Mouse (Mus musculus) spleen, adult 2 months (tissue): ENCODE measurements around the gene Vwc2. TPM values are rescaled to one million over a fixed set of nuclear protein-coding genes. Genes with fewer than 3 reads are reported as not detected.

ENCODE experiments used
- DNase-seq, 2 experiments: peaks; one replicate each; pipeline versions ENCODE4 v3.0.0 to v3.0.0-alpha.2; 2012 to 2021; ENCODE audit warnings: low spot score in 2 of 2, low read depth in 1 of 2
- H3K27ac ChIP-seq: fragments of 200-500 bp; 2 replicates; pipeline ENCODE4 v1.5.1; 2012; ENCODE audit warnings: low read length, inconsistent platforms; ENCODE audit not compliant: insufficient read depth
- H3K27me3 ChIP-seq: fragments of 200-500 bp; 2 replicates; pipeline ENCODE4 v1.6.1; 2012; ENCODE audit warnings: mild to moderate bottlenecking, moderate library complexity, low read length, inconsistent platforms; ENCODE audit not compliant: control insufficient read depth, insufficient read depth
- H3K36me3 ChIP-seq: fragments of 200-500 bp; 2 replicates; pipeline ENCODE4 v1.6.1; 2012; ENCODE audit warnings: mild to moderate bottlenecking, low read length, inconsistent platforms; ENCODE audit not compliant: control insufficient read depth, insufficient read depth
- H3K4me1 ChIP-seq: fragments of 200-500 bp; 2 replicates; pipeline ENCODE4 v1.6.1; 2011; ENCODE audit warnings: inconsistent platforms; ENCODE audit not compliant: control insufficient read depth, insufficient read depth, insufficient read length
- H3K4me3 ChIP-seq: fragments of 200-500 bp; 2 replicates; pipeline ENCODE4 v1.5.1; 2011; ENCODE audit warnings: mild to moderate bottlenecking, inconsistent platforms; ENCODE audit not compliant: insufficient read depth, insufficient read length; ENCODE audit errors: extremely low read depth
- CTCF ChIP-seq: fragments of 200-500 bp; IDR thresholded peaks from 2 replicates; pipeline ENCODE4 v1.5.1; 2011; ENCODE audit warnings: mild to moderate bottlenecking, inconsistent platforms; ENCODE audit not compliant: insufficient read depth, insufficient read length, insufficient replicate concordance; ENCODE audit errors: extremely low read depth
- POLR2A ChIP-seq: fragments of 200-500 bp; IDR thresholded peaks from 2 replicates; pipeline ENCODE4 v1.6.1; 2011; ENCODE audit warnings: low read depth, low read length, inconsistent platforms
- WGBS: fragments of 180-500 bp; shearing (Covaris S2); methylation state at CpG from one replicate; pipeline ENCODE4 v1.1.7; 2018; 5-methylcytosine and 5-hydroxymethylcytosine counted together
- polyA plus RNA-seq: library from polyadenylated mRNA; depleted of rRNA; stranded (reverse); fragments of >200 nt; gene quantifications from 2 replicates; pipeline ENCODE4 v1.2.3, GENCODE M21; 2012; rRNA removed

Gene Vwc2
- 0.12 and 0.33 TPM in 2 replicates for polyA plus RNA-seq

GRCm38 (mm10) chr11:11113576-11114233 lies at the start of gene Vwc2:
TSS of gene Vwc2 (plus strand) at chr11:11114223.
- TF ChIP-seq POLR2A = no peak
- TF ChIP-seq CTCF = no peak
- no peak for DNase-seq
- WGBS = 5% methylated on average over 27 of the region's 28 CpGs
- Histone ChIP-seq H3K27ac (no peak within 1 kb of the TSS), H3K4me1 (no peaks in the 10 kb centered on the region), H3K36me3 (no peaks in the 10 kb centered on the region), H3K27me3 (peaks cover 5% of the 10 kb centered on the region), H3K4me3 (no peak within 1 kb of the TSS)

- Histone ChIP-seq H3K36me3 (no peaks in the 10 kb centered on the region), H3K4me1 (no peaks in the 10 kb centered on the region), H3K27ac (no peak overlapping the region), H3K27me3 (no peaks in the 10 kb centered on the region), H3K4me3 (no peak overlapping the region)
- DNase-seq = no peak
- TF ChIP-seq CTCF = no peak
- no peak for TF ChIP-seq POLR2A
- 76% methylated on average over 1 of the region's 1 CpGs for WGBS
Observed at GRCm38 (mm10) chr11:11088162-11088756, 25.8 kb upstream of the Vwc2 start.

- no peak for TF ChIP-seq CTCF
- TF ChIP-seq POLR2A = no peak
- no peak overlapping the region for H3K27ac ChIP-seq
- H3K4me3 ChIP-seq = no peak overlapping the region
- H3K4me1 ChIP-seq = no peaks in the 10 kb centered on the region
- 82% methylated on average over 1 of the region's 1 CpGs for WGBS
- no peaks in the 10 kb centered on the region for H3K36me3 ChIP-seq
- DNase-seq = no peak
- H3K27me3 ChIP-seq = no peaks in the 10 kb centered on the region
Observed at GRCm38 (mm10) chr11:11097606-11098005, 16.4 kb upstream of the Vwc2 start.

DNA sequence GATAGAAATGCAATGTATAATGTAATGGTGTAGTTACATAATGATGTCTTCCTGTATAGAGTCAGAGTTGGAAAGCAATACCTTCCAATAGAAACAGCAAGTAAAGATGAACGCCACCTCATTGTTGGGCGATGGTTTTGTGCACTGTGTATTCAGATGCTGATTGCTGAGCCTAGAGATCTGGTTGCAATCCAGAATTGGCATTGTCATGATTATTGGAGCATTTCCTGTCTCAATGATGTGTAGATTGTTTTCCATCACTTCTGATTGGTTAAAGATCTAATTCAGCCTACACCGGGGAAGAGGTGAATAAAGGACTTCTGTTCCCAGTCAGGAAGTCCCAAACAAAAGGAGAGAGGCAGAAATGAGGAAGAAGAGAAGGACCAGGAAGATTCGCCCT lies 15.7 kb upstream of the Vwc2 start:
- Histone ChIP-seq H3K27ac (no peak overlapping the region), H3K4me3 (no peak overlapping the region), H3K36me3 (no peaks in the 10 kb centered on the region), H3K27me3 (no peaks in the 10 kb centered on the region), H3K4me1 (no peaks in the 10 kb centered on the region; the same call in 1 of the 2 replicates)
- WGBS = 71% methylated on average over 4 of the region's 4 CpGs
- DNase-seq = no peak
- TF ChIP-seq POLR2A (no peak), CTCF (no peak)

DNA sequence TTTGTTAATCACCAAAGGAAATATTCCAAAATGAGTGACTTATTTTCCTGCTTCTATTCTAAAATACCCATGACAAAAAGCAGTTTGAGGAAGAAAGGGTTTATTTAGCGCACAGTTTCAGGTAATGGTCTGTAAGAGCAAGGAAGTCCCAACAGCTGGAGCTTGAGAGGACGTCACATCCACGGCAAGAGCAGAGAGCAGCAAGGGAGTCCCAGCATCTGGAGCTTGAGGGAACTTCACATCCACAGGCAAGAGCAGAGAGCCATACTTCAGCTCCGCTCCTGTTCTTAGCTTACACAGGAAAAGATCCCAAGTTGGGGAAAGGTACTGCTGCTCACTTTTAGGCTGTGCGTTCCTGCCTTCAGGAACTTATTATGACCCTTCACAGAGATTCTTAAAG lies 15.0 kb upstream of the Vwc2 start:
- no peak overlapping the region for H3K4me3 ChIP-seq
- TF ChIP-seq CTCF = no peak
- TF ChIP-seq POLR2A = no peak
- no peaks in the 10 kb centered on the region for H3K27me3 ChIP-seq
- no peak for DNase-seq
- H3K27ac ChIP-seq = no peak overlapping the region
- WGBS = 88% methylated on average over 5 of the region's 5 CpGs
- H3K36me3 ChIP-seq = no peaks in the 10 kb centered on the region
- no peaks in the 10 kb centered on the region; the same call in 1 of the 2 replicates for H3K4me1 ChIP-seq

GRCm38 (mm10) chr11:11102182-11102581 lies 11.8 kb upstream of the Vwc2 start:
- Histone ChIP-seq H3K27me3 (no peaks in the 10 kb centered on the region), H3K36me3 (no peaks in the 10 kb centered on the region), H3K4me1 (no peaks in the 10 kb centered on the region; the same call in 1 of the 2 replicates), H3K4me3 (no peak overlapping the region), H3K27ac (no peak overlapping the region)
- no peak for DNase-seq
- TF ChIP-seq CTCF (no peak), POLR2A (no peak)
- WGBS = 71% methylated on average over 1 of the region's 1 CpGs

DNA sequence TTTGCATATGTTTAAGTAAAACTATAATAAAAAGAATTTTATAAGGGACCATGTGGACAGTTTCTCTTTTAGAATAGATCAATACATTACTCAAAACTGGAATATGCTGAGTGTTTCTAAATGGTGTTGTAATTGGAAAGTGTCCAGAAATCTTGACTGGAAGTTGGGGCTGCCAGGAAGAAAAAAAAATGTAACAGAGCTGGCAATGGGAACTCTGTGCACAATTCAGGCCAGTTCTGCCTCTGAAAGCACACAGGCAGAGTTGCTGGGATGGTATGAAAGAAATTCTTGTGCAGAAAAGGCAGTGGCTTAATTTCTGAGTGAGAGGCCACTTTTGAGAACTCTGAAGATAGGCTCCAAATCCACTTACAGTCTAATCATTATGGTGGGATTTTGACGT lies 11.4 kb upstream of the Vwc2 start:
- TF ChIP-seq CTCF (no peak), POLR2A (no peak)
- 58% methylated on average over 1 of the region's 1 CpGs for WGBS

More for the DNA sequence above, 11.4 kb upstream of the Vwc2 start:
- no peak overlapping the region for H3K4me3 ChIP-seq
- DNase-seq = no peak
- H3K4me1 ChIP-seq = no peaks in the 10 kb centered on the region; the same call in 1 of the 2 replicates
- no peak overlapping the region for H3K27ac ChIP-seq
- H3K27me3 ChIP-seq = no peaks in the 10 kb centered on the region
- no peaks in the 10 kb centered on the region for H3K36me3 ChIP-seq
